16 mouse cellular contexts compared by ENCODE assay signal in the genomic region with DNA sequence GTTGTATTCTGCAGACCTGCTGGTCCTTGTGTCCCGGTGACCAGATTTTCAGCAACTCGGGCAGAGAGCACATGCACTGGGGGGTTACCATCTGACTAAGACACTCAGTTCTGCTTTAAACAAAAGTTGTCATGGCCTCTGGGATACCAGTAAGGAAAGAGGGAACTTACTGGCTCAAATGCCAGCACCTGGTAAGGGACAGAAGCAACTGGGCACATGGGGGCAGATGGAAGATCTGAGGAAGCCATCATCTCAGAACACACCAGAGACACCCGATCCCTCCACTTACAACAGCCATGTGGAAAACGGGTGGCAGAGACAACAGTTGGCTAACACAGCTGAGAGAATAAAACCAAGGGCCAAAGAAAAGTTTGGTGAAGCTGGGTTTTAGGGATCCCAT.
"Had no signal": no experiment of that assay in that cellular context is flagged by ENCODE, and none has a peak within 500 bp of the region (broad histone marks: within the 10 kb centered on the region; RNA-seq: fewer than 3 reads in every experiment).

No protein-coding gene starts in this region.

- H3K36me3 ChIP-seq: neural tube, embryonic 13.5 days; neural tube, embryonic 15.5 days; stomach, embryonic 15.5 days had no signal

- H3K27ac ChIP-seq: neural tube, embryonic 13.5 days; neural tube, embryonic 15.5 days; stomach, embryonic 15.5 days; stomach, postnatal 0 days had no signal

- H3K4me3 ChIP-seq: neural tube, embryonic 13.5 days; neural tube, embryonic 15.5 days; stomach, embryonic 15.5 days had no signal

- H3K4me1 ChIP-seq: neural tube, embryonic 13.5 days; neural tube, embryonic 15.5 days; stomach, embryonic 15.5 days had no signal

- H3K27me3 ChIP-seq: neural tube, embryonic 13.5 days; neural tube, embryonic 15.5 days; stomach, embryonic 15.5 days had no signal

- H3K9me3 ChIP-seq: neural tube, embryonic 13.5 days; neural tube, embryonic 15.5 days; stomach, embryonic 15.5 days had no signal

- H3K9ac ChIP-seq: neural tube, embryonic 13.5 days; neural tube, embryonic 15.5 days; stomach, embryonic 15.5 days had no signal

- H3K4me2 ChIP-seq: neural tube, embryonic 13.5 days; neural tube, embryonic 15.5 days; stomach, embryonic 15.5 days had no signal

- DNase-seq: retina, postnatal 1 day; right cerebral cortex, adult 18-20 months; right cerebral cortex, postnatal 14 days; right cerebral cortex, postnatal 25 days; right cerebral cortex, postnatal 4 days; spleen, adult 18-20 months; thymus, adult 18-20 months; thymus, adult 2 months; thymus, postnatal 14 days; thymus, postnatal 25 days; thymus, postnatal 36 days; thymus, postnatal 4 days had no signal
